Mouse (Mus musculus) heart, embryonic 14.5 days (tissue): ENCODE data around the gene Gm17783. TPM values are rescaled to one million over a fixed set of nuclear protein-coding genes. Genes with fewer than 3 reads are reported as not detected.

ENCODE experiments used
- ATAC-seq: fragments of 200-750 bp; cut with Nextera tagmentation; 2 replicates; pipeline ENCODE4 v1.8.0; 2017; ENCODE audit warnings: low read depth, moderate TSS enrichment; ENCODE audit not compliant: insufficient number of reproducible peaks, insufficient read depth, low FRiP score
- H3K27ac ChIP-seq, 2 experiments: fragments of 200-500 bp in 1 of 2; fragments of 300-500 bp in 1 of 2; sonication (generic) in 1 of 2; replicated peaks in 1 of 2; 2 replicates each; pipeline ENCODE4 v1.5.1; 2012 to 2014; ENCODE audit warnings: low read depth in 2 of 2, low read length in 2 of 2, control low read depth in 1 of 2, mild to moderate bottlenecking in 1 of 2, mixed read lengths in 1 of 2; ENCODE audit not compliant: control insufficient read depth in 1 of 2, insufficient read depth in 1 of 2
- H3K27me3 ChIP-seq: fragments of 300-500 bp; sonication (generic); 2 replicates; pipeline ENCODE4 v1.6.1; 2014; ENCODE audit warnings: mild to moderate bottlenecking, low read length, control low read depth; ENCODE audit not compliant: control insufficient read depth, insufficient read depth
- H3K36me3 ChIP-seq: fragments of 300-500 bp; sonication (generic); 2 replicates; pipeline ENCODE4 v1.6.1; 2014; ENCODE audit warnings: mild to moderate bottlenecking, control low read depth, low read length, mixed read lengths; ENCODE audit not compliant: control insufficient read depth, insufficient read depth
- H3K4me1 ChIP-seq, 2 experiments: fragments of 200-500 bp in 1 of 2; fragments of 300-500 bp in 1 of 2; sonication (generic) in 1 of 2; 2 replicates each; pipeline ENCODE4 v1.6.1; 2012 to 2014; ENCODE audit warnings: low read length in 2 of 2, control low read depth in 1 of 2, mixed read lengths in 1 of 2; ENCODE audit not compliant: control insufficient read depth in 2 of 2, insufficient read depth in 2 of 2
- H3K4me2 ChIP-seq: fragments of 300-500 bp; sonication (generic); 2 replicates; pipeline ENCODE4 v1.6.1; 2014; ENCODE audit warnings: mild to moderate bottlenecking, low read length
- H3K4me3 ChIP-seq, 2 experiments: fragments of 200-500 bp in 1 of 2; fragments of 300-500 bp in 1 of 2; sonication (generic) in 1 of 2; 2 replicates each; pipeline ENCODE4 v1.5.1; 2012 to 2014; ENCODE audit warnings: low read length in 2 of 2, mild to moderate bottlenecking in 2 of 2, control low read depth in 1 of 2, low read depth in 1 of 2, moderate library complexity in 1 of 2; ENCODE audit not compliant: control insufficient read depth in 1 of 2, insufficient read depth in 1 of 2
- H3K9ac ChIP-seq: fragments of 300-500 bp; sonication (generic); 2 replicates; pipeline ENCODE4 v1.6.1; 2014; ENCODE audit warnings: mild to moderate bottlenecking, low read length
- H3K9me3 ChIP-seq: fragments of 300-500 bp; sonication (generic); 2 replicates; pipeline ENCODE4 v1.6.1; 2016; ENCODE audit warnings: low read length, control low read depth; ENCODE audit not compliant: control insufficient read depth
- WGBS: fragments of 180-500 bp; shearing (Covaris S2); extraction: QIAGEN DNeasy Blood & Tissue Kit; methylation state at CpG from one replicate; pipeline ENCODE4 v1.1.7; 2014; 5-methylcytosine and 5-hydroxymethylcytosine counted together
- polyA plus RNA-seq: library from polyadenylated mRNA; unstranded; fragments of >200 nt; fragmentation: Nextera tagmentation; extraction: Ambion mirVana; gene quantifications from 2 replicates; pipeline ENCODE4 v1.2.1, GENCODE M21; 2014

Gm17783 gene
- not detected in 2 replicates for polyA plus RNA-seq

GRCm38 (mm10) chr16:45531950-45532349 lies at the start of gene Gm17783:
Gm17783 (minus strand) TSS chr16:45532050.
- ATAC-seq = no peak

GRCm38 (mm10) chr16:45579883-45580282 lies 48.0 kb upstream of the Gm17783 start:
- ATAC-seq = no peak
- Histone ChIP-seq H3K4me1 (no peaks in the 10 kb centered on the region), H3K4me3 (no peak overlapping the region), H3K9me3 (no peaks in the 10 kb centered on the region), H3K4me2 (no peak overlapping the region), H3K9ac (no peak overlapping the region), H3K27me3 (no peaks in the 10 kb centered on the region), H3K27ac (no peak overlapping the region), H3K36me3 (no peaks in the 10 kb centered on the region)
- WGBS = 55% methylated on average over 12 of the region's 12 CpGs

More at GRCm38 (mm10) chr16:45531950-45532349, at the start of gene Gm17783:
- 74% methylated on average over 4 of the region's 4 CpGs for WGBS
- Histone ChIP-seq H3K4me3 (no peak within 1 kb of the TSS), H3K27ac (no peak within 1 kb of the TSS), H3K9me3 (no peaks in the 10 kb centered on the region), H3K4me1 (no peaks in the 10 kb centered on the region), H3K9ac (no peak within 1 kb of the TSS), H3K27me3 (no peaks in the 10 kb centered on the region), H3K36me3 (no peaks in the 10 kb centered on the region), H3K4me2 (no peak within 1 kb of the TSS)

- Histone ChIP-seq H3K9ac (no peak overlapping the region), H3K36me3 (no peaks in the 10 kb centered on the region), H3K9me3 (no peaks in the 10 kb centered on the region), H3K27me3 (no peaks in the 10 kb centered on the region), H3K4me1 (peaks cover 6% of the 10 kb centered on the region in 2 experiments; a peak in 3 of 4 replicates), H3K4me3 (no peak overlapping the region), H3K4me2 (no peak overlapping the region), H3K27ac (no peak overlapping the region)
- WGBS = 37% methylated on average over 3 of the region's 3 CpGs
- ATAC-seq = no peak
Measured at GRCm38 (mm10) chr16:45572307-45572706, 40.5 kb upstream of the Gm17783 start.

- Histone ChIP-seq H3K4me2 (no peak overlapping the region), H3K27me3 (no peaks in the 10 kb centered on the region), H3K9me3 (no peaks in the 10 kb centered on the region), H3K9ac (no peak overlapping the region), H3K27ac (no peak overlapping the region), H3K4me3 (no peak overlapping the region), H3K36me3 (no peaks in the 10 kb centered on the region), H3K4me1 (no peaks in the 10 kb centered on the region)
- 50% methylated on average over 3 of the region's 3 CpGs for WGBS
- ATAC-seq = no peak
Measured at GRCm38 (mm10) chr16:45561747-45562146, 29.9 kb upstream of the Gm17783 start.

GRCm38 (mm10) chr16:45551579-45551978 lies 19.7 kb upstream of the Gm17783 start:
- H3K27ac ChIP-seq = no peak overlapping the region
- 65% methylated on average over 2 of the region's 2 CpGs for WGBS
- ATAC-seq = no peak

GRCm38 (mm10) chr16:45547982-45548381 lies 16.1 kb upstream of the Gm17783 start:
- H3K27me3 ChIP-seq = no peaks in the 10 kb centered on the region
- H3K4me1 ChIP-seq = no peaks in the 10 kb centered on the region
- no peak overlapping the region for H3K4me2 ChIP-seq
- ATAC-seq = no peak
- H3K9me3 ChIP-seq = no peaks in the 10 kb centered on the region
- no peak overlapping the region for H3K9ac ChIP-seq
- H3K36me3 ChIP-seq = no peaks in the 10 kb centered on the region
- H3K27ac ChIP-seq = no peak overlapping the region
- no peak overlapping the region for H3K4me3 ChIP-seq

More at GRCm38 (mm10) chr16:45551579-45551978, 19.7 kb upstream of the Gm17783 start:
- Histone ChIP-seq H3K4me1 (no peaks in the 10 kb centered on the region), H3K9me3 (no peaks in the 10 kb centered on the region), H3K36me3 (no peaks in the 10 kb centered on the region), H3K4me2 (no peak overlapping the region), H3K27me3 (no peaks in the 10 kb centered on the region), H3K4me3 (no peak overlapping the region), H3K9ac (no peak overlapping the region)

- Histone ChIP-seq H3K4me2 (no peak overlapping the region), H3K27me3 (no peaks in the 10 kb centered on the region), H3K9me3 (no peaks in the 10 kb centered on the region), H3K27ac (no peak overlapping the region), H3K4me3 (no peak overlapping the region), H3K36me3 (no peaks in the 10 kb centered on the region), H3K4me1 (no peaks in the 10 kb centered on the region), H3K9ac (no peak overlapping the region)
- no peak for ATAC-seq
- 63% methylated on average over 3 of the region's 3 CpGs for whole genome bisulfite sequencing
Measured at GRCm38 (mm10) chr16:45544341-45544740, 12.5 kb upstream of the Gm17783 start.

- no peak overlapping the region for H3K4me2 ChIP-seq
- H3K27me3 ChIP-seq = no peaks in the 10 kb centered on the region
- no peak for ATAC-seq
- no peak overlapping the region for H3K27ac ChIP-seq
- H3K36me3 ChIP-seq = no peaks in the 10 kb centered on the region
- no peaks in the 10 kb centered on the region for H3K4me1 ChIP-seq
- no peak overlapping the region for H3K4me3 ChIP-seq
- no peaks in the 10 kb centered on the region for H3K9me3 ChIP-seq
- H3K9ac ChIP-seq = no peak overlapping the region
Measured at GRCm38 (mm10) chr16:45542108-45542507, 10.3 kb upstream of the Gm17783 start.
